Mouse (Mus musculus) lung, adult 2 months (tissue): Measurements from ENCODE around the gene Iqck. TPM values are rescaled to one million over a fixed set of nuclear protein-coding genes. Genes with fewer than 3 reads are reported as not detected.
A peak's percentile ranks its signal among the peaks of the same experiment; 100 is the strongest.

Experiments used
- DNase-seq: peaks from one replicate; pipeline ENCODE4 v3.0.0; 2022
- H3K4me1 ChIP-seq: fragments of 200-500 bp; 2 replicates; pipeline ENCODE4 v1.6.1; 2011; ENCODE audit warnings: low read length; ENCODE audit not compliant: control insufficient read depth, insufficient read depth
- H3K4me3 ChIP-seq: fragments of 200-500 bp; replicated peaks from 2 replicates; pipeline ENCODE3; 2011; ENCODE audit warnings: low read depth, mild to moderate bottlenecking, control low read depth, low read length; ENCODE audit errors: extremely low read depth
- CTCF ChIP-seq: fragments of 200-500 bp; IDR thresholded peaks from 2 replicates; pipeline ENCODE4 v1.5.1; 2011; ENCODE audit warnings: mild to moderate bottlenecking, low read length, control low read depth; ENCODE audit not compliant: insufficient read depth
- POLR2A ChIP-seq: fragments of 200-500 bp; IDR thresholded peaks from 2 replicates; pipeline ENCODE4 v1.6.1; 2011; ENCODE audit warnings: low read depth, mild to moderate bottlenecking, control low read depth, low read length, borderline replicate concordance; ENCODE audit errors: extremely low read depth
- WGBS: fragments of 180-500 bp; shearing (Covaris S2); methylation state at CpG from one replicate; pipeline ENCODE4 v1.1.7; 2018; 5-methylcytosine and 5-hydroxymethylcytosine counted together
- polyA plus RNA-seq: library from polyadenylated mRNA; depleted of rRNA; stranded (reverse); fragments of >200 nt; gene quantifications from 2 replicates; pipeline ENCODE4 v1.2.3, GENCODE M21; 2012

Gene Iqck
- polyA plus RNA-seq, 1 experiment, result 4.6 TPM

- DNase-seq, result no peak
- TF ChIP-seq POLR2A, result no peak
- no peak for TF ChIP-seq CTCF
- Histone ChIP-seq H3K4me1 (peaks cover 6% of the 10 kb centered on the region; the same call in 1 of the 2 replicates), H3K4me3 (no peak overlapping the region)
- 68% methylated on average over 13 of the region's 13 CpGs for WGBS
These were observed 137.3 kb downstream of the Iqck start for GRCm38 (mm10) chr7:118992623-118993405.

GRCm38 (mm10) chr7:118993597-118994230 is 138.2 kb downstream of the Iqck start:
- WGBS, result 8% methylated on average over 26 of the region's 26 CpGs
- Histone ChIP-seq H3K4me1 (peaks cover 6% of the 10 kb centered on the region; the same call in 1 of the 2 replicates), H3K4me3 (peak overlapping the region; percentile 75)
- DNase-seq, result peak; percentile 22
- TF ChIP-seq POLR2A, result no peak
- no peak for TF ChIP-seq CTCF

- 3% methylated on average over 21 of the region's 21 CpGs for WGBS
- Histone ChIP-seq H3K4me3 (peak overlapping the region; percentile 75), H3K4me1 (peaks cover 6% of the 10 kb centered on the region; the same call in 1 of the 2 replicates)
- DNase-seq, result peak; percentile 56
- TF ChIP-seq CTCF (no peak), POLR2A (no peak)
These were observed 138.8 kb downstream of the Iqck start for GRCm38 (mm10) chr7:118994231-118994842.

GRCm38 (mm10) chr7:118995007-118995406 is 139.5 kb downstream of the Iqck start, which contains the start of gene Gprc5b:
TSS of gene Gprc5b (minus strand) at chr7:118995211.
- no peak for TF ChIP-seq CTCF
- no peak for TF ChIP-seq POLR2A
- under 1% methylated on average over 44 of the region's 44 CpGs for WGBS
- Histone ChIP-seq H3K4me3 (peak within 1 kb of the TSS; percentile 75), H3K4me1 (peaks cover 6% of the 10 kb centered on the region; the same call in 1 of the 2 replicates)
- DNase-seq, result peak; percentile 87

- TF ChIP-seq POLR2A (no peak), CTCF (no peak)
- WGBS, result 13% methylated on average over 14 of the region's 14 CpGs
- Histone ChIP-seq H3K4me3 (no peak overlapping the region), H3K4me1 (peaks cover 6% of the 10 kb centered on the region; the same call in 1 of the 2 replicates)
- DNase-seq, result peak; percentile 31
These were observed 140.1 kb downstream of the Iqck start for GRCm38 (mm10) chr7:118995671-118996070.

GRCm38 (mm10) chr7:118996137-118996837 is 140.7 kb downstream of the Iqck start:
- peak; percentile 83 for DNase-seq
- WGBS, result 4% methylated on average over 13 of the region's 13 CpGs
- H3K4me3 ChIP-seq, result no peak overlapping the region
- TF ChIP-seq CTCF (peak; percentile 94), POLR2A (no peak)
- H3K4me1 ChIP-seq, result peaks cover 6% of the 10 kb centered on the region; the same call in 1 of the 2 replicates

- no peak for TF ChIP-seq CTCF
- no peak for TF ChIP-seq POLR2A
- WGBS, result 70% methylated on average over 2 of the region's 2 CpGs
- H3K4me1 ChIP-seq, result peaks cover 6% of the 10 kb centered on the region; the same call in 1 of the 2 replicates
These were observed 144.3 kb downstream of the Iqck start for GRCm38 (mm10) chr7:118999857-119000256.

GRCm38 (mm10) chr7:119001965-119002364 is 146.4 kb downstream of the Iqck start:
- no peak for DNase-seq
- 61% methylated on average over 2 of the region's 2 CpGs for WGBS
- no peak for TF ChIP-seq POLR2A

More at GRCm38 (mm10) chr7:118999857-119000256, 144.3 kb downstream of the Iqck start:
- no peak overlapping the region for H3K4me3 ChIP-seq
- no peak for DNase-seq

GRCm38 (mm10) chr7:119002501-119002900 is 146.9 kb downstream of the Iqck start:
- Histone ChIP-seq H3K4me1 (no peaks in the 10 kb centered on the region), H3K4me3 (no peak overlapping the region)
- TF ChIP-seq POLR2A, result no peak
- TF ChIP-seq CTCF, result no peak
- DNase-seq, result no peak
- WGBS, result 20% methylated on average over 2 of the region's 2 CpGs

More at GRCm38 (mm10) chr7:119001965-119002364, 146.4 kb downstream of the Iqck start:
- H3K4me3 ChIP-seq, result no peak overlapping the region
- no peaks in the 10 kb centered on the region for H3K4me1 ChIP-seq
